Mouse (Mus musculus) midbrain, embryonic 15.5 days (tissue): Measurements from ENCODE around the gene Scaf8. TPM values are rescaled to one million over a fixed set of nuclear protein-coding genes. Genes with fewer than 3 reads are reported as not detected.
"Not testable (repeated sequence)": the region's sequence is repeated elsewhere in the genome, so short reads cannot be mapped to it uniquely, and the experiment has no call there.

ENCODE experiments used
- ATAC-seq: fragments of 200-750 bp; cut with Nextera tagmentation; replicated peaks from 2 replicates; pipeline ENCODE4 v1.8.0; 2017; ENCODE audit warnings: moderate TSS enrichment
- H3K27ac ChIP-seq: fragments of 300-500 bp; sonication (generic); 2 replicates; pipeline ENCODE4 v1.5.1; 2015; ENCODE audit warnings: mild to moderate bottlenecking, inconsistent platforms
- H3K27me3 ChIP-seq: fragments of 300-500 bp; sonication (generic); replicated peaks from 2 replicates; pipeline ENCODE4 v1.6.1; 2015; ENCODE audit warnings: inconsistent platforms
- H3K36me3 ChIP-seq: fragments of 300-500 bp; sonication (generic); replicated peaks from 2 replicates; pipeline ENCODE4 v1.6.1; 2015; ENCODE audit warnings: inconsistent platforms
- H3K4me1 ChIP-seq: fragments of 300-500 bp; sonication (generic); 2 replicates; pipeline ENCODE4 v1.6.1; 2015; ENCODE audit warnings: inconsistent platforms
- H3K4me2 ChIP-seq: fragments of 300-500 bp; sonication (generic); 2 replicates; pipeline ENCODE4 v1.6.1; 2015; ENCODE audit warnings: inconsistent platforms, mild to moderate bottlenecking, moderate library complexity
- H3K4me3 ChIP-seq: fragments of 300-500 bp; sonication (generic); 2 replicates; pipeline ENCODE4 v1.5.1; 2015; ENCODE audit warnings: mild to moderate bottlenecking, inconsistent platforms
- H3K9ac ChIP-seq: fragments of 300-500 bp; sonication (generic); 2 replicates; pipeline ENCODE4 v1.6.1; 2015; ENCODE audit warnings: mild to moderate bottlenecking, inconsistent platforms
- H3K9me3 ChIP-seq: fragments of 300-500 bp; sonication (generic); 2 replicates; pipeline ENCODE4 v1.6.1; 2016; ENCODE audit warnings: inconsistent platforms
- WGBS: fragments of 180-500 bp; shearing (Covaris S2); methylation state at CpG from one replicate; pipeline ENCODE4 v1.1.7; 2015; ENCODE audit warnings: mixed read lengths; 5-methylcytosine and 5-hydroxymethylcytosine counted together
- polyA plus RNA-seq: library from polyadenylated mRNA; unstranded; fragments of >200 nt; fragmentation: Nextera tagmentation; extraction: Ambion mirVana; gene quantifications from 2 replicates; pipeline ENCODE4 v1.2.1, GENCODE M21; 2015

Gene Scaf8
- polyA plus RNA-seq, 1 experiment from 2014 or later = 16.9 TPM

- no peak for ATAC-seq
- no peaks in the 10 kb centered on the region for H3K9me3 ChIP-seq
- H3K27ac ChIP-seq = no peak overlapping the region
- no peaks in the 10 kb centered on the region for H3K36me3 ChIP-seq
- H3K4me3 ChIP-seq = no peak overlapping the region
- WGBS = 92% methylated on average over 3 of the region's 3 CpGs
- H3K27me3 ChIP-seq = no peaks in the 10 kb centered on the region
- no peak overlapping the region for H3K4me2 ChIP-seq
- H3K4me1 ChIP-seq = no peaks in the 10 kb centered on the region
- H3K9ac ChIP-seq = no peak overlapping the region
Measured at GRCm38 (mm10) chr17:3129791-3130190, 15.0 kb downstream of the Scaf8 start.

GRCm38 (mm10) chr17:3135346-3135745 is 20.6 kb downstream of the Scaf8 start:
- no peak overlapping the region for H3K27ac ChIP-seq
- no peaks in the 10 kb centered on the region for H3K9me3 ChIP-seq
- H3K9ac ChIP-seq = no peak overlapping the region
- H3K4me1 ChIP-seq = no peaks in the 10 kb centered on the region
- H3K4me3 ChIP-seq = no peak overlapping the region
- no peaks in the 10 kb centered on the region for H3K36me3 ChIP-seq
- no peak for ATAC-seq
- H3K27me3 ChIP-seq = no peaks in the 10 kb centered on the region
- H3K4me2 ChIP-seq = no peak overlapping the region

GRCm38 (mm10) chr17:3136127-3136526 is 21.4 kb downstream of the Scaf8 start:
- 88% methylated on average over 7 of the region's 7 CpGs for WGBS
- Histone ChIP-seq H3K36me3 (no peaks in the 10 kb centered on the region; the same call in 1 of the 2 replicates), H3K4me1 (no peaks in the 10 kb centered on the region), H3K9ac (no peak overlapping the region), H3K9me3 (no peaks in the 10 kb centered on the region), H3K27me3 (no peaks in the 10 kb centered on the region), H3K27ac (no peak overlapping the region), H3K4me3 (no peak overlapping the region), H3K4me2 (no peak overlapping the region)
- no peak; the same call in 1 of the 2 replicates for ATAC-seq

GRCm38 (mm10) chr17:3138387-3138786 is 23.6 kb downstream of the Scaf8 start:
- H3K4me2 ChIP-seq = no peak overlapping the region
- H3K27ac ChIP-seq = no peak overlapping the region
- H3K4me1 ChIP-seq = no peaks in the 10 kb centered on the region
- no peaks in the 10 kb centered on the region for H3K9me3 ChIP-seq
- ATAC-seq = no peak
- H3K27me3 ChIP-seq = no peaks in the 10 kb centered on the region
- WGBS = 80% methylated on average over 3 of the region's 3 CpGs
- no peak overlapping the region for H3K4me3 ChIP-seq
- H3K9ac ChIP-seq = no peak overlapping the region
- H3K36me3 ChIP-seq = no peaks in the 10 kb centered on the region; the same call in 1 of the 2 replicates

- no peak overlapping the region for H3K9ac ChIP-seq
- H3K27ac ChIP-seq = no peak overlapping the region
- H3K4me2 ChIP-seq = no peak overlapping the region
- no peaks in the 10 kb centered on the region for H3K4me1 ChIP-seq
- H3K27me3 ChIP-seq = no peaks in the 10 kb centered on the region
- H3K4me3 ChIP-seq = no peak overlapping the region
- ATAC-seq = no peak
- no peaks in the 10 kb centered on the region; the same call in 1 of the 2 replicates for H3K36me3 ChIP-seq
- no peaks in the 10 kb centered on the region for H3K9me3 ChIP-seq
- 91% methylated on average over 1 of the region's 1 CpGs for WGBS
Measured at GRCm38 (mm10) chr17:3140100-3140499, 25.3 kb downstream of the Scaf8 start.

GRCm38 (mm10) chr17:3148853-3149252 is 34.1 kb downstream of the Scaf8 start:
- WGBS = 92% methylated on average over 1 of the region's 1 CpGs
- H3K27me3 ChIP-seq = no peaks in the 10 kb centered on the region
- no peaks in the 10 kb centered on the region for H3K4me1 ChIP-seq
- no peak overlapping the region for H3K4me2 ChIP-seq
- H3K36me3 ChIP-seq = 0 out of 2 replicates have a peak, but pooled peaks cover 6% of the 10 kb centered on the region
- ATAC-seq = no peak
- no peak overlapping the region for H3K27ac ChIP-seq
- no peak overlapping the region for H3K9ac ChIP-seq
- no peaks in the 10 kb centered on the region for H3K9me3 ChIP-seq
- H3K4me3 ChIP-seq = no peak overlapping the region

- H3K4me3 ChIP-seq = no peak overlapping the region
- no peaks in the 10 kb centered on the region for H3K9me3 ChIP-seq
- H3K27me3 ChIP-seq = no peaks in the 10 kb centered on the region
- H3K4me2 ChIP-seq = no peak overlapping the region
- 0 out of 2 replicates have a peak, but pooled peaks cover 6% of the 10 kb centered on the region for H3K36me3 ChIP-seq
- no peaks in the 10 kb centered on the region for H3K4me1 ChIP-seq
- 79% methylated on average over 1 of the region's 1 CpGs for WGBS
- H3K27ac ChIP-seq = no peak overlapping the region
- no peak overlapping the region for H3K9ac ChIP-seq
- no peak for ATAC-seq
Measured at GRCm38 (mm10) chr17:3149541-3149940, 34.8 kb downstream of the Scaf8 start.

GRCm38 (mm10) chr17:3150701-3151100 is 35.9 kb downstream of the Scaf8 start:
- H3K27me3 ChIP-seq, H3K9me3 ChIP-seq, ATAC-seq, H3K36me3 ChIP-seq, H3K4me1 ChIP-seq, H3K4me3 ChIP-seq, H3K9ac ChIP-seq, H3K27ac ChIP-seq, H3K4me2 ChIP-seq: not testable (repeated sequence)
- 81% methylated on average over 1 of the region's 1 CpGs for WGBS

GRCm38 (mm10) chr17:3151181-3151580 is 36.4 kb downstream of the Scaf8 start:
- ATAC-seq = no peak
- no peaks in the 10 kb centered on the region for H3K27me3 ChIP-seq

GRCm38 (mm10) chr17:3156176-3156575 is 41.4 kb downstream of the Scaf8 start:
- not testable (repeated sequence) for H3K9ac ChIP-seq, H3K27ac ChIP-seq, H3K9me3 ChIP-seq, H3K4me2 ChIP-seq, H3K4me3 ChIP-seq, ATAC-seq, H3K27me3 ChIP-seq, H3K36me3 ChIP-seq, H3K4me1 ChIP-seq
- 91% methylated on average over 9 of the region's 9 CpGs for WGBS

More at GRCm38 (mm10) chr17:3151181-3151580, 36.4 kb downstream of the Scaf8 start:
- Histone ChIP-seq H3K27ac (no peak overlapping the region), H3K4me1 (no peaks in the 10 kb centered on the region), H3K9ac (no peak overlapping the region), H3K4me3 (no peak overlapping the region), H3K4me2 (no peak overlapping the region), H3K9me3 (no peaks in the 10 kb centered on the region), H3K36me3 (0 out of 2 replicates have a peak, but pooled peaks cover 11% of the 10 kb centered on the region)

GRCm38 (mm10) chr17:3157016-3157415 is 42.2 kb downstream of the Scaf8 start:
- no peak for ATAC-seq
- Histone ChIP-seq H3K9ac (no peak overlapping the region), H3K27me3 (no peaks in the 10 kb centered on the region), H3K36me3 (0 out of 2 replicates have a peak, but pooled peaks cover 10% of the 10 kb centered on the region), H3K9me3 (no peaks in the 10 kb centered on the region), H3K27ac (no peak overlapping the region), H3K4me1 (no peaks in the 10 kb centered on the region), H3K4me3 (no peak overlapping the region), H3K4me2 (no peak overlapping the region)

GRCm38 (mm10) chr17:3162905-3163304 is 48.1 kb downstream of the Scaf8 start:
- no peaks in the 10 kb centered on the region for H3K27me3 ChIP-seq
- H3K36me3 ChIP-seq = peaks cover 20% of the 10 kb centered on the region
- 95% methylated on average over 4 of the region's 4 CpGs for WGBS
- H3K9ac ChIP-seq = no peak overlapping the region
- no peak overlapping the region for H3K4me2 ChIP-seq
- no peak overlapping the region for H3K27ac ChIP-seq
- ATAC-seq = no peak
- no peak overlapping the region for H3K4me3 ChIP-seq
- no peaks in the 10 kb centered on the region for H3K4me1 ChIP-seq
- no peaks in the 10 kb centered on the region for H3K9me3 ChIP-seq

GRCm38 (mm10) chr17:3180425-3180945 is 65.7 kb downstream of the Scaf8 start:
- peaks cover 15% of the 10 kb centered on the region for H3K36me3 ChIP-seq
- not testable (repeated sequence) for H3K4me3 ChIP-seq, H3K27me3 ChIP-seq, ATAC-seq, H3K9ac ChIP-seq, H3K4me1 ChIP-seq, H3K4me2 ChIP-seq, H3K27ac ChIP-seq, H3K9me3 ChIP-seq
- WGBS = 88% methylated on average over 1 of the region's 1 CpGs
